In the genomic region with DNA sequence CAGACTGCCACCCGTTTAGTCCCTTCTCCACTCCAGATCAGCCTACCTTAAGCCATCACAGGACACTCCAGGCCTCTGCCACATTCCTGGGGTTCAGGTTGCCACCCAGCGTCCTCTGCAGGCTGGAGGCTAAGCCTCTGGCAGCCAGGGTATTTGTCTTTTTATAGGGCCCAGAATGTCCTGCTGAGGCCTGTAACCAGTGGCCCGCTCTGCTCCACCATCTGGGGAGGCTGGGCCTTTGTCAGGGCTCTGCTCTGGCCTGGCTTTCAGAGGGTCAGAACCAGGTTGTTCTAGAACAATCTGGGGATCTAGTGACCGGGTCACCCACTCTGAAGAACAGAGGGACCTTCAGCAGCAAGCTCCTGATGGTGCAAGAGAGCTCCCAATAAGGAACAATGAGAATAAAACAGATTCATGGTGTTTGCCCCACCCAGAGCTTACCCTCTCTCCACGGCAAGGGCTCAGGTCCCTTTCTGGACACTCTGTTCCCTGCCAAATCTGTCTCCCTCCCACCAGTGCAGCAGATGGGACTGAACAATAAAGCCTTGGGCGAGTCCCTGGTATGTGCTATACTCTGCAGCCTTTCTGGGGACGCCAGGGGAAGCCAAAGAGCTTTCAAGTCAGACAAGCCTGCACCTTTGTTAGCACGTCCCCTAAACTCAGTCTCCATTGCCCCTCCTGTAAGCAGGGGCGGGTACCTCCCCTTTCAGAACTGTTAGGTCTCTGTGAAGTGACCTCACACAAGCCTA, we compare ENCODE assay signal across 9 mouse cellular contexts. TPM values are rescaled to one million over a fixed set of nuclear protein-coding genes. Genes with fewer than 3 reads are reported as not detected.
DNase-seq lines count a peak whose midpoint lies in the region; ATAC-seq and TF ChIP-seq lines count a peak whose summit lies in the region.
"Had no signal": no experiment of that assay in that cellular context is flagged by ENCODE, and none has a peak within 500 bp of the region (broad histone marks: within the 10 kb centered on the region; RNA-seq: fewer than 3 reads in every experiment).

No protein-coding gene starts in this region.

- ATAC-seq in heart, embryonic 11.5 days (replicated peaks; ENCODE audit: insufficient number of reproducible peaks, low FRiP score, low TSS enrichment), result no peak
- peak; percentile 75 for ATAC-seq in forebrain, embryonic 16.5 days
- ATAC-seq in limb, embryonic 14.5 days (ENCODE audit: low FRiP score, low read depth), result 0 out of 2 replicates have a peak, but pooled peaks have one; percentile 35

- no peak for TF ChIP-seq POLR2A in heart, adult 2 months (IDR thresholded peaks at IDR 0.05; ENCODE audit: insufficient read depth, low read depth, low read length)
- TF ChIP-seq POLR2A in limb, embryonic 14.5 days (IDR thresholded peaks at IDR 0.05; ENCODE audit: borderline replicate concordance, extremely low read depth, insufficient read depth, insufficient read length), result no peak

- intact Hi-C loops in heart, adult 2 months (cut with DNase I), result loop anchor here (5.0 kb wide), 1 partner anchor 106 kb away; no protein-coding TSS in a partner anchor

- peak; percentile 40 to 68 for DNase-seq in heart, adult 2 months
- DNase-seq in adrenal gland, adult 2 months, result peak; percentile 56
- peak; percentile 65 for DNase-seq in kidney, adult 9 months
- DNase-seq in limb, embryonic 14.5 days (ENCODE audit: low spot score), result no peak
- DNase-seq in spleen, postnatal 4 days (ENCODE audit: low spot score in 2 of 2), result peak; percentile 55 to 80
- DNase-seq in adipocyte (ENCODE audit: low spot score), result no peak

- no peak overlapping the region for H3K4me2 ChIP-seq in heart, embryonic 11.5 days
- no peak overlapping the region for H3K4me2 ChIP-seq in forebrain, embryonic 16.5 days (ENCODE audit: low read length)
- H3K4me2 ChIP-seq in limb, embryonic 14.5 days (replicated peaks; ENCODE audit: low read depth, low read length, severe bottlenecking), result no peak overlapping the region

- H3K9me3 ChIP-seq in heart, embryonic 11.5 days (replicated peaks; ENCODE audit: control insufficient read depth, low read length), result no peaks in the 10 kb centered on the region
- no peaks in the 10 kb centered on the region for H3K9me3 ChIP-seq in forebrain, embryonic 16.5 days (ENCODE audit: control insufficient read depth, low read length)
- H3K9me3 ChIP-seq in limb, embryonic 14.5 days (ENCODE audit: control insufficient read depth, low read length), result no peaks in the 10 kb centered on the region

- no peak overlapping the region for H3K9ac ChIP-seq in heart, adult 2 months (ENCODE audit: low read depth, low read length)
- H3K9ac ChIP-seq in heart, embryonic 11.5 days (ENCODE audit: low read depth, low read length), result no peak overlapping the region
- 0 out of 2 replicates have a peak overlapping the region, but pooled peaks have one; percentile 27 for H3K9ac ChIP-seq in forebrain, embryonic 16.5 days (replicated peaks; ENCODE audit: low read depth, low read length)
- no peak overlapping the region for H3K9ac ChIP-seq in limb, embryonic 14.5 days (ENCODE audit: low read depth, low read length, severe bottlenecking)

- peak; percentile 74 for TF ChIP-seq CTCF in heart, adult 2 months (IDR thresholded peaks at IDR 0.05)

- H3K4me3 ChIP-seq in heart, adult 2 months, result no peak overlapping the region
- H3K4me3 ChIP-seq in heart, embryonic 11.5 days (ENCODE audit: low read depth, low read length), result no peak overlapping the region
- no peak overlapping the region for H3K4me3 ChIP-seq in forebrain, embryonic 16.5 days (replicated peaks; ENCODE audit: low read length)
- H3K4me3 ChIP-seq in limb, embryonic 14.5 days (replicated peaks; ENCODE audit: low read length), result no peak overlapping the region

- H3K4me1 ChIP-seq in heart, adult 2 months (ENCODE audit: control insufficient read depth, insufficient read depth, low read length), result no peaks in the 10 kb centered on the region
- peaks cover 12% of the 10 kb centered on the region for H3K4me1 ChIP-seq in heart, embryonic 11.5 days (ENCODE audit: control insufficient read depth, insufficient read depth, low read length)
- H3K4me1 ChIP-seq in forebrain, embryonic 16.5 days (replicated peaks; ENCODE audit: control insufficient read depth, insufficient read depth, low read length), result peaks cover 13% of the 10 kb centered on the region
- H3K4me1 ChIP-seq in limb, embryonic 14.5 days (ENCODE audit: control insufficient read depth, insufficient read depth, low read length), result no peaks in the 10 kb centered on the region

- no peak overlapping the region for H3K27ac ChIP-seq in heart, adult 2 months
- no peak overlapping the region for H3K27ac ChIP-seq in heart, embryonic 11.5 days (ENCODE audit: low read depth, low read length)
- H3K27ac ChIP-seq in forebrain, embryonic 16.5 days (ENCODE audit: low read length), result no peak overlapping the region
- no peak overlapping the region for H3K27ac ChIP-seq in limb, embryonic 14.5 days (replicated peaks; ENCODE audit: low read depth, low read length)

- H3K36me3 ChIP-seq in heart, adult 2 months (ENCODE audit: control insufficient read depth, insufficient read depth, low read length), result no peaks in the 10 kb centered on the region
- H3K36me3 ChIP-seq in heart, embryonic 11.5 days (ENCODE audit: control insufficient read depth, insufficient read depth, low read length), result no peaks in the 10 kb centered on the region
- H3K36me3 ChIP-seq in forebrain, embryonic 16.5 days (ENCODE audit: control insufficient read depth, insufficient read depth), result no peaks in the 10 kb centered on the region
- no peaks in the 10 kb centered on the region for H3K36me3 ChIP-seq in limb, embryonic 14.5 days (ENCODE audit: control insufficient read depth, insufficient read depth, low read length)

- H3K27me3 ChIP-seq in heart, adult 2 months (ENCODE audit: control insufficient read depth, insufficient read depth, low read length), result no peaks in the 10 kb centered on the region
- H3K27me3 ChIP-seq in heart, embryonic 11.5 days (ENCODE audit: control insufficient read depth, insufficient read depth, low read length), result no peaks in the 10 kb centered on the region; the same call in 1 of the 2 replicates
- H3K27me3 ChIP-seq in forebrain, embryonic 16.5 days (replicated peaks; ENCODE audit: control insufficient read depth, insufficient read depth, low read length), result no peaks in the 10 kb centered on the region
- H3K27me3 ChIP-seq in limb, embryonic 14.5 days (ENCODE audit: control insufficient read depth, insufficient read depth, low read length), result no peaks in the 10 kb centered on the region

- WGBS in heart, adult 2 months, result 70% methylated on average over 9 of the region's 9 CpGs
- 58% methylated on average over 9 of the region's 9 CpGs for WGBS in heart, embryonic 11.5 days (ENCODE audit: insufficient replicate concordance)
- 41% methylated on average over 9 of the region's 9 CpGs for WGBS in forebrain, embryonic 16.5 days
- WGBS in limb, embryonic 14.5 days, result 43% methylated on average over 9 of the region's 9 CpGs

- no peak for TF ChIP-seq EP300 in heart, adult 2 months (IDR thresholded peaks at IDR 0.05; ENCODE audit: insufficient read depth, low read depth, low read length)

- no peaks in the 10 kb centered on the region for H3K79me2 ChIP-seq in heart, adult 2 months (replicated peaks; ENCODE audit: control insufficient read depth, insufficient read depth, low read length)

RNA-seq across cellular contexts. Expression of a gene that starts 8.7 kb away (rescaled TPM):
- total RNA-seq in heart, adult 2 months (2021), result 1 to 10 TPM; 8.0 to 9.1 TPM
- polyA plus RNA-seq in heart, adult 2 months (2012; rRNA removed), result 11.4 and 12.4 TPM in 2 replicates
- 0.69 and 0.79 TPM in 2 replicates for polyA plus RNA-seq in heart, embryonic 11.5 days (2014; fragmentation: Nextera tagmentation; extraction: Ambion mirVana)
- total RNA-seq in adrenal gland, adult 2 months (2021), result 1 to 10 TPM in 1 of 2 experiments, under 1 TPM in 1; 0.17 to 1.2 TPM
- polyA plus RNA-seq in adrenal gland, adult 2 months (2012; rRNA removed), result 0.15 and 0.40 TPM in 2 replicates
- polyA plus RNA-seq in forebrain, embryonic 16.5 days (2015; fragmentation: Nextera tagmentation; extraction: Ambion mirVana), result 0.32 and 0.54 TPM in 2 replicates
- 16.6 and 22.4 TPM in 2 replicates for polyA plus RNA-seq in limb, embryonic 14.5 days (2012; rRNA removed)
- 4.3 and 6.9 TPM in 2 replicates for polyA plus RNA-seq in limb, embryonic 14.5 days (2014; fragmentation: Nextera tagmentation; extraction: Ambion mirVana)

RNA-seq across cellular contexts. Expression of a gene that starts 10.6 kb away (rescaled TPM):
- not detected for total RNA-seq in heart, adult 2 months (2021)
- polyA plus RNA-seq in heart, adult 2 months (2012; rRNA removed), result not detected in 2 replicates
- polyA plus RNA-seq in heart, embryonic 11.5 days (2014; fragmentation: Nextera tagmentation; extraction: Ambion mirVana), result 0.44 TPM in 1 of 2 replicates, not detected in the other
- not detected for total RNA-seq in adrenal gland, adult 2 months (2021)
- 0.39 TPM in 1 of 2 replicates, not detected in the other for polyA plus RNA-seq in adrenal gland, adult 2 months (2012; rRNA removed)
- polyA plus RNA-seq in forebrain, embryonic 16.5 days (2015; fragmentation: Nextera tagmentation; extraction: Ambion mirVana), result not detected in 2 replicates
- polyA plus RNA-seq in limb, embryonic 14.5 days (2012; rRNA removed), result 0.18 and 0.36 TPM in 2 replicates
- not detected in 2 replicates for polyA plus RNA-seq in limb, embryonic 14.5 days (2014; fragmentation: Nextera tagmentation; extraction: Ambion mirVana)
- total RNA-seq: hematopoietic stem cell, adult 5-6 weeks had no signal

RNA-seq across cellular contexts. Expression of a gene that starts 53.3 kb away (rescaled TPM):
- total RNA-seq in heart, adult 2 months (2021), result 10 to 100 TPM; 11.1 to 13.1 TPM
- polyA plus RNA-seq in heart, adult 2 months (2012; rRNA removed), result 28.6 and 47.8 TPM in 2 replicates
- 65.0 and 106 TPM in 2 replicates for polyA plus RNA-seq in heart, embryonic 11.5 days (2014; fragmentation: Nextera tagmentation; extraction: Ambion mirVana)
- 10 to 100 TPM; 39.5 to 46.4 TPM for total RNA-seq in adrenal gland, adult 2 months (2021)
- polyA plus RNA-seq in adrenal gland, adult 2 months (2012; rRNA removed), result 102 and 112 TPM in 2 replicates
- 141 and 146 TPM in 2 replicates for polyA plus RNA-seq in forebrain, embryonic 16.5 days (2015; fragmentation: Nextera tagmentation; extraction: Ambion mirVana)
- 162 and 190 TPM in 2 replicates for polyA plus RNA-seq in limb, embryonic 14.5 days (2012; rRNA removed)
- polyA plus RNA-seq in limb, embryonic 14.5 days (2014; fragmentation: Nextera tagmentation; extraction: Ambion mirVana), result 98.6 and 111 TPM in 2 replicates

RNA-seq across cellular contexts. Expression of a gene that starts 55.1 kb away (rescaled TPM):
- total RNA-seq in heart, adult 2 months (2021), result not detected
- polyA plus RNA-seq in heart, adult 2 months (2012; rRNA removed), result not detected in 2 replicates
- polyA plus RNA-seq in heart, embryonic 11.5 days (2014; fragmentation: Nextera tagmentation; extraction: Ambion mirVana), result 0.04 TPM in 1 of 2 replicates, not detected in the other
- under 1 TPM in 1 of 2 experiments, not detected in 1; 0.17 TPM for total RNA-seq in adrenal gland, adult 2 months (2021)
- 0.16 and 0.17 TPM in 2 replicates for polyA plus RNA-seq in adrenal gland, adult 2 months (2012; rRNA removed)
- polyA plus RNA-seq in forebrain, embryonic 16.5 days (2015; fragmentation: Nextera tagmentation; extraction: Ambion mirVana), result not detected in 2 replicates
- 0.69 and 0.74 TPM in 2 replicates for polyA plus RNA-seq in limb, embryonic 14.5 days (2012; rRNA removed)
- 0.14 and 0.28 TPM in 2 replicates for polyA plus RNA-seq in limb, embryonic 14.5 days (2014; fragmentation: Nextera tagmentation; extraction: Ambion mirVana)
- total RNA-seq: hematopoietic stem cell, adult 5-6 weeks had no signal

Comparison
In these comparisons a context has a peak if more than half of its experiments do, and no peak if none do; other contexts are left out.
1. DNase-seq: peak in heart, adult 2 months (2 of 2), adrenal gland, adult 2 months (single experiment), kidney, adult 9 months (single experiment) and spleen, postnatal 4 days (2 of 2); none in limb, embryonic 14.5 days (single experiment) and adipocyte (single experiment).